ENCODE assay signal across 12 mouse cellular contexts in genomic region chr4:140147079-140147840, GRCm38 (mm10).
DNase-seq lines count a peak whose midpoint lies in the region; ATAC-seq lines count a peak whose summit lies in the region.
"Had no signal": no experiment of that assay in that cellular context is flagged by ENCODE, and none has a peak within 500 bp of the region (broad histone marks: within the 10 kb centered on the region; RNA-seq: fewer than 3 reads in every experiment).

No protein-coding gene starts in this region.

- no peaks in the 10 kb centered on the region for H3K36me3 ChIP-seq in heart, embryonic 14.5 days (ENCODE audit: control insufficient read depth, insufficient read depth, low read length)
- H3K36me3 ChIP-seq in forebrain, embryonic 15.5 days: no peaks in the 10 kb centered on the region
- H3K36me3 ChIP-seq: limb, embryonic 15.5 days; lung, embryonic 15.5 days had no signal

- H3K9ac ChIP-seq in heart, embryonic 14.5 days (ENCODE audit: low read length): 0 out of 2 replicates have a peak overlapping the region, but pooled peaks have one; percentile 9
- peak overlapping the region; percentile 18; the same call in 1 of the 2 replicates for H3K9ac ChIP-seq in forebrain, embryonic 15.5 days (replicated peaks)
- H3K9ac ChIP-seq: limb, embryonic 15.5 days; lung, embryonic 15.5 days had no signal

- WGBS in heart, embryonic 14.5 days: 65% methylated on average over 15 of the region's 15 CpGs
- 55% methylated on average over 15 of the region's 15 CpGs for WGBS in forebrain, embryonic 15.5 days

- ATAC-seq in heart, embryonic 14.5 days (ENCODE audit: insufficient number of reproducible peaks, insufficient read depth, low FRiP score, low read depth): no peak
- ATAC-seq in forebrain, embryonic 15.5 days (replicated peaks): no peak
- ATAC-seq: CD4-positive, CD25-positive, alpha-beta regulatory T cell, adult 4 months had no signal

- H3K9me3 ChIP-seq in heart, embryonic 14.5 days (ENCODE audit: control insufficient read depth, low read length): no peaks in the 10 kb centered on the region
- no peaks in the 10 kb centered on the region for H3K9me3 ChIP-seq in forebrain, embryonic 15.5 days
- H3K9me3 ChIP-seq: limb, embryonic 15.5 days; lung, embryonic 15.5 days had no signal

- intact Hi-C loops in heart, postnatal 25 days (cut with DNase I): no loop called here

- peaks cover 10 to 11% of the 10 kb centered on the region in 2 experiments; a peak in 2 of 4 replicates for H3K4me1 ChIP-seq in heart, embryonic 14.5 days (ENCODE audit: control insufficient read depth in 2 of 2, insufficient read depth in 2 of 2, low read length in 2 of 2)
- peaks cover 20% of the 10 kb centered on the region for H3K4me1 ChIP-seq in forebrain, embryonic 15.5 days
- H3K4me1 ChIP-seq: lung, embryonic 15.5 days; megakaryocyte, embryonic 14.5 days had no signal

- H3K27me3 ChIP-seq in heart, embryonic 14.5 days (ENCODE audit: control insufficient read depth, insufficient read depth, low read length): no peaks in the 10 kb centered on the region
- no peaks in the 10 kb centered on the region for H3K27me3 ChIP-seq in forebrain, embryonic 15.5 days
- H3K27me3 ChIP-seq: lung, embryonic 15.5 days; megakaryocyte, embryonic 14.5 days had no signal

- no peak for DNase-seq in heart, postnatal 25 days (ENCODE audit: low spot score)
- DNase-seq in retina, postnatal 1 day: peak; percentile 34
- no peak for DNase-seq in retina, embryonic 14.5 days (ENCODE audit: low spot score)
- no peak for DNase-seq in urinary bladder, postnatal 4 days (ENCODE audit: low spot score in 2 of 2)
- DNase-seq in natural killer cell, adult 2 months (ENCODE audit: low spot score in 2 of 2): no peak
- DNase-seq: gastrocnemius, adult 2 months had no signal

- H3K27ac ChIP-seq in heart, embryonic 14.5 days (replicated peaks in 1 of 2; ENCODE audit: control insufficient read depth in 1 of 2, insufficient read depth in 1 of 2, low read depth in 2 of 2, low read length in 2 of 2): peak overlapping the region; percentile 0 to 33; a peak in 2 of 4 replicates
- H3K27ac ChIP-seq in forebrain, embryonic 15.5 days (replicated peaks): peak overlapping the region; percentile 58
- H3K27ac ChIP-seq: gastrocnemius, adult 2 months; limb, embryonic 15.5 days; lung, embryonic 15.5 days had no signal

- no peak overlapping the region for H3K4me3 ChIP-seq in heart, embryonic 14.5 days (ENCODE audit: control insufficient read depth in 1 of 2, insufficient read depth in 1 of 2, low read depth in 1 of 2, low read length in 2 of 2)
- no peak overlapping the region for H3K4me3 ChIP-seq in forebrain, embryonic 15.5 days
- H3K4me3 ChIP-seq: gastrocnemius, adult 2 months; limb, embryonic 15.5 days; lung, embryonic 15.5 days; megakaryocyte, embryonic 14.5 days had no signal

- no peak overlapping the region for H3K4me2 ChIP-seq in heart, embryonic 14.5 days (ENCODE audit: low read length)
- no peak overlapping the region for H3K4me2 ChIP-seq in forebrain, embryonic 15.5 days (replicated peaks)
- H3K4me2 ChIP-seq: limb, embryonic 15.5 days; lung, embryonic 15.5 days had no signal
